ENCODE assay signal across 8 mouse cellular contexts in the genomic region with DNA sequence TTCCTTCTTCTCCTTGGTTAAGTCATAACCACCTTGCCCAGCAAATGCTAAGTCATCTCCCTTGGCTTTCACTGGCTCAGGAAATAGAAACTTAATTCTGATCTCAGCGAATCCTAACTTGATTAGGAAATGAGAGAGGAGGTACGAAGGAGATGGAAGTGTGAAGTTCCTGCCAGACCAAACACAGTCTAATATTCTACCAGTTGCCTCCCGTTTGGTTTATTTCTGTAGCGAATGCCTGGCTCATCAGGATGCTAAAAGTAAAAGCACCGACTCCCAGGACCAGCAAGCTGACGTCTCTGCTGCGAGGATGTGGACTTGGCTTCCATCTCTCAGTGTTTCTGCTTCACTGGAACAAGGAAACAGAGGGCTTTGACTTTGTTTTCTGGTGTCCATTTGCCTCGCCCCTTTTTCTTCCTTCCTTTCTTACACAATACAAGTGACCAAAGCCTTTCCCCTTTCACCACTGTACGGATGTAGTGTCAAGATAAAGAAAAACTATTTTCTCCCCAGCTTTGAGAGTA.
A peak's percentile ranks its signal among the peaks of the same experiment; 100 is the strongest.
DNase-seq lines count a peak whose midpoint lies in the region; ATAC-seq and TF ChIP-seq lines count a peak whose summit lies in the region.

No protein-coding gene starts in this region.

- H3K4me2 ChIP-seq in heart, embryonic 16.5 days (ENCODE audit: low read depth, low read length), result peak overlapping the region; percentile 6; the same call in 1 of the 2 replicates
- no peak overlapping the region for H3K4me2 ChIP-seq in liver, embryonic 16.5 days (ENCODE audit: low read depth, low read length)
- H3K4me2 ChIP-seq in stomach, embryonic 15.5 days, result no peak overlapping the region
- no peak overlapping the region for H3K4me2 ChIP-seq in forebrain, embryonic 15.5 days (replicated peaks)

- DNase-seq in layer of hippocampus, adult 2 months (ENCODE audit: low spot score in 2 of 2), result no peak
- no peak for DNase-seq in layer of hippocampus, adult 9-11 months
- no peak for DNase-seq in layer of hippocampus, postnatal 25 days (ENCODE audit: extremely low spot score in 1 of 2, low spot score in 1 of 2)
- DNase-seq in right cerebral cortex, postnatal 4 days, result no peak

- ATAC-seq in heart, embryonic 16.5 days (replicated peaks; ENCODE audit: extremely low read depth, insufficient read depth, low FRiP score), result 0 out of 2 replicates have a peak, but pooled peaks have one; percentile 37
- ATAC-seq in liver, embryonic 16.5 days (ENCODE audit: low read depth), result peak; percentile 51; the same call in 1 of the 2 replicates
- ATAC-seq in stomach, embryonic 15.5 days (ENCODE audit: insufficient read depth, low FRiP score, low read depth), result no peak; the same call in 1 of the 2 replicates
- no peak for ATAC-seq in forebrain, embryonic 15.5 days (replicated peaks)

- TF ChIP-seq CTCF in layer of hippocampus, adult 2 months (conservative IDR thresholded peaks at IDR 0.05), result no peak

- H3K4me1 ChIP-seq in heart, embryonic 16.5 days (ENCODE audit: control insufficient read depth, insufficient read depth, low read length), result peaks cover under 1% of the 10 kb centered on the region; the same call in 1 of the 2 replicates
- H3K4me1 ChIP-seq in liver, embryonic 16.5 days (ENCODE audit: control insufficient read depth, low read depth, low read length), result peaks cover 4% of the 10 kb centered on the region
- no peaks in the 10 kb centered on the region for H3K4me1 ChIP-seq in stomach, embryonic 15.5 days
- no peaks in the 10 kb centered on the region for H3K4me1 ChIP-seq in forebrain, embryonic 15.5 days

- WGBS in heart, embryonic 16.5 days, result 56% methylated on average over 9 of the region's 9 CpGs
- WGBS in liver, embryonic 16.5 days (ENCODE audit: insufficient replicate concordance), result 11% methylated on average over 9 of the region's 9 CpGs
- WGBS in stomach, embryonic 15.5 days, result 71% methylated on average over 9 of the region's 9 CpGs
- 67% methylated on average over 9 of the region's 9 CpGs for WGBS in forebrain, embryonic 15.5 days

- H3K9me3 ChIP-seq in heart, embryonic 16.5 days (replicated peaks; ENCODE audit: control insufficient read depth, low read length), result no peaks in the 10 kb centered on the region
- H3K9me3 ChIP-seq in liver, embryonic 16.5 days (replicated peaks; ENCODE audit: control insufficient read depth, low read length), result no peaks in the 10 kb centered on the region
- no peaks in the 10 kb centered on the region for H3K9me3 ChIP-seq in stomach, embryonic 15.5 days
- H3K9me3 ChIP-seq in forebrain, embryonic 15.5 days, result no peaks in the 10 kb centered on the region

- H3K9ac ChIP-seq in heart, embryonic 16.5 days (ENCODE audit: low read length), result no peak overlapping the region
- no peak overlapping the region for H3K9ac ChIP-seq in liver, embryonic 16.5 days (ENCODE audit: low read depth, low read length)
- no peak overlapping the region for H3K9ac ChIP-seq in stomach, embryonic 15.5 days
- H3K9ac ChIP-seq in forebrain, embryonic 15.5 days (replicated peaks), result no peak overlapping the region

- H3K27me3 ChIP-seq in heart, embryonic 16.5 days (ENCODE audit: control insufficient read depth, insufficient read depth, low read length), result no peaks in the 10 kb centered on the region
- H3K27me3 ChIP-seq in liver, embryonic 16.5 days (ENCODE audit: control insufficient read depth, insufficient read depth, low read depth, low read length), result no peaks in the 10 kb centered on the region
- H3K27me3 ChIP-seq in stomach, embryonic 15.5 days (replicated peaks), result no peaks in the 10 kb centered on the region
- H3K27me3 ChIP-seq in forebrain, embryonic 15.5 days, result no peaks in the 10 kb centered on the region

- peak overlapping the region; percentile 1 for H3K27ac ChIP-seq in layer of hippocampus, adult 2 months
- peak overlapping the region; percentile 78 for H3K27ac ChIP-seq in heart, embryonic 16.5 days (ENCODE audit: low read length)
- H3K27ac ChIP-seq in liver, embryonic 16.5 days (ENCODE audit: low read length), result peak overlapping the region; percentile 40; the same call in 1 of the 2 replicates
- H3K27ac ChIP-seq in stomach, embryonic 15.5 days, result peak overlapping the region; percentile 9; the same call in 1 of the 2 replicates
- H3K27ac ChIP-seq in forebrain, embryonic 15.5 days (replicated peaks), result no peak overlapping the region

- no peaks in the 10 kb centered on the region for H3K36me3 ChIP-seq in heart, embryonic 16.5 days (ENCODE audit: control insufficient read depth, insufficient read depth)
- no peaks in the 10 kb centered on the region for H3K36me3 ChIP-seq in liver, embryonic 16.5 days (ENCODE audit: control insufficient read depth, insufficient read depth)
- no peaks in the 10 kb centered on the region for H3K36me3 ChIP-seq in stomach, embryonic 15.5 days
- H3K36me3 ChIP-seq in forebrain, embryonic 15.5 days, result no peaks in the 10 kb centered on the region

- no peak overlapping the region; the same call in 1 of the 2 replicates for H3K4me3 ChIP-seq in layer of hippocampus, adult 2 months
- no peak overlapping the region for H3K4me3 ChIP-seq in heart, embryonic 16.5 days (ENCODE audit: low read length)
- H3K4me3 ChIP-seq in liver, embryonic 16.5 days (ENCODE audit: low read depth, low read length), result no peak overlapping the region
- no peak overlapping the region for H3K4me3 ChIP-seq in stomach, embryonic 15.5 days (replicated peaks)
- H3K4me3 ChIP-seq in forebrain, embryonic 15.5 days, result no peak overlapping the region

Comparison
In these comparisons a context has a peak if more than half of its experiments do, and no peak if none do; other contexts are left out.
1. ATAC-seq: peak in heart, embryonic 16.5 days (single experiment) and liver, embryonic 16.5 days (single experiment); none in stomach, embryonic 15.5 days (single experiment) and forebrain, embryonic 15.5 days (single experiment).